Mouse (Mus musculus) testis, adult 2 months (tissue): ENCODE measurements around the gene Cdca8.

Experiments
- CTCF ChIP-seq: fragments of 200-500 bp; IDR thresholded peaks from 2 replicates; pipeline ENCODE4 v1.5.1; 2012; ENCODE audit warnings: low read depth, mild to moderate bottlenecking, inconsistent platforms, low read length, moderate library complexity; ENCODE audit not compliant: control insufficient read depth, insufficient read depth, insufficient replicate concordance
- POLR2A ChIP-seq: fragments of 200-500 bp; IDR thresholded peaks from 2 replicates; pipeline ENCODE4 v1.6.1; 2012; ENCODE audit warnings: low read depth, mild to moderate bottlenecking, inconsistent platforms, low read length, moderate library complexity; ENCODE audit not compliant: control insufficient read depth

GRCm38 (mm10) chr4:124944961-124945360, 5.8 kb upstream of the Cdca8 start:
- TF ChIP-seq CTCF = no peak
- no peak for TF ChIP-seq POLR2A
